Mouse (Mus musculus): ENCODE data around the gene Psmb1. TPM values are rescaled to one million over a fixed set of nuclear protein-coding genes. Genes with fewer than 3 reads are reported as not detected.
"Not testable (repeated sequence)": the region's sequence is repeated elsewhere in the genome, so short reads cannot be mapped to it uniquely, and the experiment has no call there.

Psmb1 gene
- polyA plus RNA-seq, 1 experiment from 2014 or later: 223 TPM

DNA sequence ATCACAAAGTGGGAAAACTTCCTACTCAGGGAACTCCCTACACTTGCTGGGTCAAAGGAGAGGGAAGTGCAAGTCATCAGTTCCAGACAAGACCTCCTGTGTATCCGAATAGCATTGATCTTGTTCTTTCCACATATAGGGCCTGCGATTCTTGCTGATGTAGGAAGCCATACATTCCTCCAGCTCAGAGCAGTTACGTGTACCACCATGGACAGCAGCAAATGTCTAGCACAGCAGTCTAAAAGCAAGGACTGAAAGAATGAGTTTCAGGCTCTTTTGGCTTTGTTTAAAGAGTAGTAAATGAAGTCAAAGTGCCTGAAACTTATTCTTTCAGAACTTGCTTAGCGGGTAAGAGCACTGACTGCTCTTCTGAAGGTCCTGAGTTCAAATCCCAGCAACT, 44.3 kb downstream of the Psmb1 start:
- no peak overlapping the region for H3K9ac ChIP-seq (ENCODE audit: low read depth, low read length)
- H3K27me3 ChIP-seq (ENCODE audit: control insufficient read depth, insufficient read depth, low read length): no peaks in the 10 kb centered on the region
- WGBS (ENCODE audit: insufficient replicate concordance): 67% methylated on average over 4 of the region's 4 CpGs
- H3K4me1 ChIP-seq (ENCODE audit: control insufficient read depth, insufficient read depth, low read length): no peaks in the 10 kb centered on the region
- H3K9me3 ChIP-seq (replicated peaks; ENCODE audit: control insufficient read depth, low read length): no peaks in the 10 kb centered on the region
- no peak overlapping the region for H3K27ac ChIP-seq (ENCODE audit: low read depth, low read length)
- no peak for ATAC-seq (replicated peaks; ENCODE audit: insufficient number of reproducible peaks, low FRiP score, low TSS enrichment)
- no peak overlapping the region for H3K4me3 ChIP-seq (ENCODE audit: low read depth, low read length)
- no peak overlapping the region for H3K4me2 ChIP-seq
- no peaks in the 10 kb centered on the region for H3K36me3 ChIP-seq (ENCODE audit: control insufficient read depth, insufficient read depth, low read length)

DNA sequence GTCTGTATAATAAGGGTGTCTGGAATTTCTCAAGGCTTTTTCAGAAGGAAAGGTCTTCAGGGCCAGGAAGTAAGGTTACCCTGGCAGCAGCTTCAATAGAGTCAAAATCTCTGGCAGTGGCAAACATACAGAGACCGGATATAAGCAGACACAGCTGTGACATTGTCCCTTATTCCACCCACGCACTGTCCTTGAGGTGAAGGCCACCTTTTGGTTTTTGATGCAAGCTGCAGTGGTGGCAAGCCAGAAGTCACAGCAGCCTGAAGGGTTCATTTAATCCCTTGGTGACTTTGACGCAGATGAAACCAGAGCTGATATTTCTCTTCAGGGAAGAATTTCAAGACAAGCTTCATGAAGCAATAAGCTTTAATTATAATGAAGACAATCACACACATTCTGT, 49.9 kb downstream of the Psmb1 start:
- WGBS (ENCODE audit: insufficient replicate concordance): 59% methylated on average over 3 of the region's 3 CpGs
- no peak overlapping the region for H3K4me3 ChIP-seq (ENCODE audit: low read depth, low read length)
- no peak overlapping the region for H3K4me2 ChIP-seq
- H3K36me3 ChIP-seq (ENCODE audit: control insufficient read depth, insufficient read depth, low read length): no peaks in the 10 kb centered on the region
- no peak overlapping the region for H3K27ac ChIP-seq (ENCODE audit: low read depth, low read length)
- no peaks in the 10 kb centered on the region for H3K4me1 ChIP-seq (ENCODE audit: control insufficient read depth, insufficient read depth, low read length)
- no peaks in the 10 kb centered on the region for H3K9me3 ChIP-seq (replicated peaks; ENCODE audit: control insufficient read depth, low read length)
- no peaks in the 10 kb centered on the region for H3K27me3 ChIP-seq (ENCODE audit: control insufficient read depth, insufficient read depth, low read length)
- ATAC-seq (replicated peaks; ENCODE audit: insufficient number of reproducible peaks, low FRiP score, low TSS enrichment): no peak
- no peak overlapping the region for H3K9ac ChIP-seq (ENCODE audit: low read depth, low read length)

DNA sequence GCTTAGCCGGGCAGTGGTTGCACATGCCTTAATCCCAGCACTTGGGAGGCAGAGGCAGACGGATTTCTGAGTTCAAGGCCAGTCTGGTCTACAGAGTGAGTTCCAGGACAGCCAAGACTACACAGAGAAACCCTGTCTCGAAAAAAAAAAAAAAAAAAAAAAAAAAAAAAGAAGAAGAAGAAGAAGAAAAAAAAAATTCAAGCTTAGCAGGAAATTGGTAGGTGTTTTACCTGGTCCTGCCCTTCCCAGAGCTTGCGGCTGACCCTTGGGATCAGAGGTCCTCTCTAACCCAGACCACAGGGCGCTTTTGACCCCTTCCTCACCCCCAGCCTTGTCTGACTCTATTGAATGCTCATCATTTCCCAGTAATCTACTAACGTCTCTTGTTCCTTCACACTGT, 50.4 kb downstream of the Psmb1 start:
- not testable (repeated sequence) for H3K9ac ChIP-seq (ENCODE audit: low read depth, low read length); H3K4me1 ChIP-seq (ENCODE audit: control insufficient read depth, insufficient read depth, low read length); H3K4me2 ChIP-seq; H3K36me3 ChIP-seq (ENCODE audit: control insufficient read depth, insufficient read depth, low read length); H3K4me3 ChIP-seq (ENCODE audit: low read depth, low read length); H3K9me3 ChIP-seq (replicated peaks; ENCODE audit: control insufficient read depth, low read length); H3K27ac ChIP-seq (ENCODE audit: low read depth, low read length); ATAC-seq (replicated peaks; ENCODE audit: insufficient number of reproducible peaks, low FRiP score, low TSS enrichment); H3K27me3 ChIP-seq (ENCODE audit: control insufficient read depth, insufficient read depth, low read length)
- 69% methylated on average over 6 of the region's 6 CpGs for WGBS (ENCODE audit: insufficient replicate concordance)

DNA sequence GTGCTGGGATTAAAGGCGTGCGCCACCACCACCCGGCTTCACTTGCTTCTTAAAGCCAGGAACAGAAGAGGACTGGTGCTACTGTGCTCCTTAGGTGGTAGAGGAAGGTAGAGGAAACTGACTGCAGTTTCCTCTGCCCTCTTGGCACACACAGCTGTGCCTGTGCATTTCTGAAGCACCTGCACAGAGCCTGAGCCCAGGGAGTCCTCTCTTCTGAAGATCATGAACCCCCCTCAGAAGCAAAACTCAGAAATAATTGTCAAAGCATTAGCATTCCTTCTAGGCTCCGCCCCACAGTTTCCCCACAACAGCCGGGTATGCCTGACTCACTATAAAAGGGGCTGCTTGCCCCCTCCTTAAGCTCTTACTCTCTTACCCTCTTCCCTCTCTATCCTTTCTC, 51.7 kb downstream of the Psmb1 start:
- 67% methylated on average over 5 of the region's 5 CpGs for WGBS (ENCODE audit: insufficient replicate concordance)

DNA sequence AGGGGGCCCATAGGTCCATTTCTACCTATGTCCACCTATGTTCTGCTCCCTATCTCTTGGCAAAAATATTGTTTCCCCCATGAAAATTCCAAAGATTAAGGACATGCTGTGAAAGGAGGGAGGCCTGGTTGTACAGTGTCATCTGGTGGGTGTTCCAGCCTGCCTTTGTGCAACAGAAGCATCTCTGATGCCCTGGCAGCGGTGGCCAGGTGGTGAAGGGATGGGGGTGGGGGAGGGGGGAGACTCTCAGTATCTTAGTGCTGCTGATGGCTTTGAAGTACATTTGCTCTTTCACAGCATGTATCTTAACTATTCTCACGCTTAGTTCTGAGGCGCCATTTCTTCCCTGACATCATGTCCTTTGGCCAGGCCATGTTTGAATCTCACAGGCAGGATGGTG, 54.1 kb downstream of the Psmb1 start:
- Histone ChIP-seq H3K9me3 (replicated peaks; ENCODE audit: control insufficient read depth, low read length) (no peaks in the 10 kb centered on the region), H3K27ac (ENCODE audit: low read depth, low read length) (no peak overlapping the region), H3K4me1 (ENCODE audit: control insufficient read depth, insufficient read depth, low read length) (peaks cover 7% of the 10 kb centered on the region), H3K9ac (ENCODE audit: low read depth, low read length) (no peak overlapping the region), H3K4me2 (no peak overlapping the region), H3K4me3 (ENCODE audit: low read depth, low read length) (no peak overlapping the region), H3K36me3 (ENCODE audit: control insufficient read depth, insufficient read depth, low read length) (no peaks in the 10 kb centered on the region), H3K27me3 (ENCODE audit: control insufficient read depth, insufficient read depth, low read length) (no peaks in the 10 kb centered on the region)
- no peak for ATAC-seq (replicated peaks; ENCODE audit: insufficient number of reproducible peaks, low FRiP score, low TSS enrichment)
- 63% methylated on average over 3 of the region's 3 CpGs for WGBS (ENCODE audit: insufficient replicate concordance)

More for the DNA sequence above, 51.7 kb downstream of the Psmb1 start:
- H3K9me3 ChIP-seq (replicated peaks; ENCODE audit: control insufficient read depth, low read length): no peaks in the 10 kb centered on the region
- no peak overlapping the region for H3K27ac ChIP-seq (ENCODE audit: low read depth, low read length)
- H3K4me3 ChIP-seq (ENCODE audit: low read depth, low read length): no peak overlapping the region
- H3K27me3 ChIP-seq (ENCODE audit: control insufficient read depth, insufficient read depth, low read length): no peaks in the 10 kb centered on the region
- no peak for ATAC-seq (replicated peaks; ENCODE audit: insufficient number of reproducible peaks, low FRiP score, low TSS enrichment)
- H3K36me3 ChIP-seq (ENCODE audit: control insufficient read depth, insufficient read depth, low read length): no peaks in the 10 kb centered on the region
- no peak overlapping the region for H3K4me2 ChIP-seq
- no peak overlapping the region for H3K9ac ChIP-seq (ENCODE audit: low read depth, low read length)
- no peaks in the 10 kb centered on the region for H3K4me1 ChIP-seq (ENCODE audit: control insufficient read depth, insufficient read depth, low read length)

DNA sequence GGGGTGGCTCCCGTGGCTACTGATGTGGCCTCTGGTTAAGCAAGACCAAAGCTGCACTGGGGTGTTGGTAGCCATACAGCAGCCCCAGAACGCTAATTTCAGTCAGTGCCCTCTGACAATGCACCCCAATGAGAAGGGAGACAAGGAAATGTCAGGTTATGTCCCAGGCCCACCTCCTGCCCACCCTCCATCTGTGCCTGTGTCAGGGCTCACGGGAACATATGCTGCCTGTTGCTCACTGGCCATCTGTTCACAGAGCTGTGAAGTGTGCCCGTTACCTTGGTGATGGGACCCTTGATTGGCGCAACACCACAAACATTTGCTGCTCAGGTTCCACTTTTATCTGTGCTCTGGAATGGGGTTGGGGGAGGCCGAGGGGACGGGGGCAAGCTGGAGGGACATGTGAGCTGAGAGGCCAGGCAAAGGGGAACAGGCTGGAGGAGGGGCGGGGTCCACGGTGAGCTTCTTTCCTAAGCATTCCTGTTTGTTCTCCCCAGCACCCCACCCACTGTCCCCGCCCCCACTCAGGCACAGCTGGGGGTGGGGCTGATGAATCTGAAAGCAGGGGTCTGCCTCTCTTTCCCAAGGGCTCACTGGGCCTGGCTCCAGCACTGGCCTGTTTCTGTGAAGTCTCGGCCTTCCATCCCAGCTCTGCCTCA, 59.0 kb downstream of the Psmb1 start:
- H3K4me3 ChIP-seq (ENCODE audit: low read depth, low read length): no peak overlapping the region

DNA sequence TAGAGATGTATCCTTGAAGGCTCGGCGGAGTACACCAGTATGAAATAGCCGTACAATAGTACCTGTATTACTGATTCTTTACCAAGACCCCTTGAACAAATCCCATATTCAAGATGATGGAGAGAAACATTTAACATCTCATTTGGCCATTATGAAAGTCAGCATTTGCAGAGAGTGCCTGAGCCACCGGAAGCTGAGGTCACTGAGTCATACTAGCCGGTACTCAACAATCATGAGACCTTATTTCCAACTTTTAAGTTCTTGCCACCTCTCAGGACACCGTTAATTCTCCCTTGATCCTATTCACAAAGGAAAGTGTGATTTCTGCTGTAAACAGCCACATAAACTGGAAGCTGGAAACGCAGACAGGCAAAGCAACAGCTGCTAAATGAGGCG, 59.5 kb downstream of the Psmb1 start:
- ATAC-seq (replicated peaks; ENCODE audit: insufficient number of reproducible peaks, low FRiP score, low TSS enrichment): no peak
- no peaks in the 10 kb centered on the region for H3K27me3 ChIP-seq (ENCODE audit: control insufficient read depth, insufficient read depth, low read length)
- peak overlapping the region; percentile 1; the same call in 1 of the 2 replicates for H3K27ac ChIP-seq (ENCODE audit: low read depth, low read length)
- H3K4me3 ChIP-seq (ENCODE audit: low read depth, low read length): no peak overlapping the region
- peak overlapping the region; percentile 54; the same call in 1 of the 2 replicates for H3K4me2 ChIP-seq
- H3K4me1 ChIP-seq (ENCODE audit: control insufficient read depth, insufficient read depth, low read length): peaks cover 8% of the 10 kb centered on the region
- H3K9ac ChIP-seq (ENCODE audit: low read depth, low read length): no peak overlapping the region
- H3K36me3 ChIP-seq (ENCODE audit: control insufficient read depth, insufficient read depth, low read length): no peaks in the 10 kb centered on the region
- no peaks in the 10 kb centered on the region for H3K9me3 ChIP-seq (replicated peaks; ENCODE audit: control insufficient read depth, low read length)
- WGBS (ENCODE audit: insufficient replicate concordance): 56% methylated on average over 8 of the region's 8 CpGs

More for the DNA sequence above, 59.0 kb downstream of the Psmb1 start:
- Histone ChIP-seq H3K4me1 (ENCODE audit: control insufficient read depth, insufficient read depth, low read length) (peaks cover 8% of the 10 kb centered on the region), H3K9me3 (replicated peaks; ENCODE audit: control insufficient read depth, low read length) (no peaks in the 10 kb centered on the region), H3K27ac (ENCODE audit: low read depth, low read length) (peak overlapping the region; percentile 1; the same call in 1 of the 2 replicates), H3K4me2 (peak overlapping the region; percentile 54), H3K36me3 (ENCODE audit: control insufficient read depth, insufficient read depth, low read length) (no peaks in the 10 kb centered on the region), H3K27me3 (ENCODE audit: control insufficient read depth, insufficient read depth, low read length) (no peaks in the 10 kb centered on the region), H3K9ac (ENCODE audit: low read depth, low read length) (peak overlapping the region; percentile 49; the same call in 1 of the 2 replicates)
- 6% methylated on average over 11 of the region's 11 CpGs for WGBS (ENCODE audit: insufficient replicate concordance)
- ATAC-seq (replicated peaks; ENCODE audit: insufficient number of reproducible peaks, low FRiP score, low TSS enrichment): peak; percentile 72

DNA sequence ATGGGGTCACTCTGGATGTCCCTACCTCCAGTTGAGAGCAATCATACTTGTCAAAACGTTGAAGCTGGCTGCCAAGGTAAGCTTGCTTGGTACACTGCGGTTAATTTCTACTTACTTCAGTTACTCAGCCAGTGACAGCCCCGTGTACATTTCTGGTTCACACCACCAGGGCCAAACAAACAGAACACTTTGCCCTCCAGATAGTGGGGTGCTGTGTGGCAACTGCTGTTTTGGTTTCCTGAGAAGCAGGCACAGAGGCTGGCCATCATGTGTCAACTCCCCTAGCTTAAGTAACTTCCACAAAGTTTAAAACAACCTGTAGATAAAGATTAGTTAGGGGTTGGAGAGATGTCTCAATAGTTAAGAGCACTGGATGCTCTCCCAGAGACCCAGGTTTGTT, 64.8 kb downstream of the Psmb1 start:
- no peaks in the 10 kb centered on the region; the same call in 1 of the 2 replicates for H3K4me1 ChIP-seq (ENCODE audit: control insufficient read depth, insufficient read depth, low read length)
- no peak for ATAC-seq (replicated peaks; ENCODE audit: insufficient number of reproducible peaks, low FRiP score, low TSS enrichment)
- no peaks in the 10 kb centered on the region for H3K27me3 ChIP-seq (ENCODE audit: control insufficient read depth, insufficient read depth, low read length)
- H3K4me2 ChIP-seq: no peak overlapping the region
- peaks cover 5% of the 10 kb centered on the region; the same call in 1 of the 2 replicates for H3K36me3 ChIP-seq (ENCODE audit: control insufficient read depth, insufficient read depth, low read length)
- H3K27ac ChIP-seq (ENCODE audit: low read depth, low read length): no peak overlapping the region
- 69% methylated on average over 3 of the region's 3 CpGs for WGBS (ENCODE audit: insufficient replicate concordance)
- no peaks in the 10 kb centered on the region for H3K9me3 ChIP-seq (replicated peaks; ENCODE audit: control insufficient read depth, low read length)
- H3K9ac ChIP-seq (ENCODE audit: low read depth, low read length): no peak overlapping the region
- H3K4me3 ChIP-seq (ENCODE audit: low read depth, low read length): no peak overlapping the region

DNA sequence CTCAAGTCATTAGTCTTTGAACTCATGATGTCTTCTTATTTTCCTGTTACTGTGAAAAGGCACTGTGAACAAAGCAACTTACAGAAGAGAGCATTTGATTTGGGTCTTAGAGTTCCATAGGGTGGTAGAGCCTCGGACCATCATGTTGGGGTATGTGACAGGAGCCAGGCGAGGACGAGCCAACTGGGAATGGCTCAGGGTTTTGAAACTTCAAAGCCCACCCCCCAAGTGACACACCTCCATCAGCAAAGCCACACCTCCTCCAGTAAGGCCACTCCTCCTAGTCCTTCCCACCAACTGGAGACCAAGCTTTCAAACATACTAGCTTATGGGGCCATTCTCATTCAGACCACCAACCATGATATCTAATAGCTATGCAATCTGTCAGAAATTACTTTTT, 67.5 kb downstream of the Psmb1 start:
- Histone ChIP-seq H3K4me1 (ENCODE audit: control insufficient read depth, insufficient read depth, low read length) (no peaks in the 10 kb centered on the region; the same call in 1 of the 2 replicates), H3K27ac (ENCODE audit: low read depth, low read length) (no peak overlapping the region), H3K9me3 (replicated peaks; ENCODE audit: control insufficient read depth, low read length) (no peaks in the 10 kb centered on the region), H3K4me3 (ENCODE audit: low read depth, low read length) (no peak overlapping the region), H3K27me3 (ENCODE audit: control insufficient read depth, insufficient read depth, low read length) (no peaks in the 10 kb centered on the region), H3K9ac (ENCODE audit: low read depth, low read length) (no peak overlapping the region), H3K4me2 (no peak overlapping the region), H3K36me3 (ENCODE audit: control insufficient read depth, insufficient read depth, low read length) (peaks cover 9% of the 10 kb centered on the region)
- no peak for ATAC-seq (replicated peaks; ENCODE audit: insufficient number of reproducible peaks, low FRiP score, low TSS enrichment)
- 73% methylated on average over 3 of the region's 3 CpGs for WGBS (ENCODE audit: insufficient replicate concordance)
